Mouse (Mus musculus) frontal cortex, adult (tissue): ENCODE measurements around the gene Nav2.

ENCODE experiments used
- ATAC-seq: cut with Nextera tagmentation; 2 replicates; pipeline ENCODE4 v1.9.2; 2017; ENCODE audit warnings: mild to moderate bottlenecking, moderate library complexity, mixed read lengths; ENCODE audit not compliant: low TSS enrichment

The Nav2 gene

DNA sequence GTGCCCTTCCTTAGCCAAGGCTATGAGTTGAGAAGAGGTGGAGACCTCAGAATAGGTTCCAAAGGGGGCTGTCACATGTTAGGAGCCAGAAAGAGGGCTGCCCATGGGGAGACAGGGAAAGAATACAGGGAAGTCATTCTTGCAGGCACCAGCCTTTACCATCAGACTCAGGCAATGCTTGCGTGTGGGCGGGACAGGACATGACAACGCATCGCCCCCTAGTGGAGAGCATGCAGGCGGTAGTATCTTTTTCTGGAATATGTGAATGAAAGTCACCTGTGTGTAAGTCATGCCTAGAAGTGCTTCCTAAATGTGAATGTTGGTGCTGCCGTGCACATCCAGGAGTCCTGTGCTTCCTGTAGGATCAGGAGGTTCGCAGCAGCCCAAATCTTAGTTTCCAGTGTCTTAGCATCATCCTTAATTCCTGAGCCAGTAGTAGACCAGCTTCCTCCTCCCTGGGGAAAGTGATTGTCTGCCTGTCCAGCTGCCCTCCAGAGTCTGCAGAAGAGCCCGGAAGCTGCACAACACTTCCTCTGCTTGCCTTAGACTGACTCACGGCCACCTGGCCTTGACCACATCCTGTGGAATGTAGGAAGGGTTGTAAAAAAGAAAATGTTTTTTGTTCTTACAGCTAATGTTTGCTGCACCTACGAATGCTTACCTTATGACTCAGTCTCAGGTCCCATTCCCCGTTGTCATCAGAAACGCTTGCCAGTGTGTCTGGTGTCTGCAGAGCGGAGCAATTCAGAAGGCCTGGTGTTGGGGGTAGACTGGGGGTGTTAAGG is 692.9 kb downstream of the Nav2 start:
- peak; percentile 60 for ATAC-seq

DNA sequence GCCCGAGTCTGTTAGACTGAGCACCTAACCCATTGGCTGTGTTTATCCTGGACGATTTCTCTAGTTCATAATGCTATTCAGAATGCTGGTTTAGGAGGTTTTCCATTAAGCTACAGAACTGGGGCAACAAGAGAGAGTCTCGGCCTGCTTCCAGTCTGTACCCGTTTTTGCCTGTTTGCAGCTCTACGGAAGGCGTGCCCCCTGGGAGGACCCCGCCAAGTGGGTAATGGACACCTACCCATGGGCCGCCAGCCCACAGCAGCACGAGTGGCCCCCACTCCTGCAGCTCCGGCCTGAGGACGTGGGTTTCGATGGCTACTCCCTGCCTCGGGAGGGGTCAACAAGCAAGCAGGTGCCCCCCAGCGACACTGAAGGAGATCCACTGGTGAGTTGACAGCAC is 695.7 kb downstream of the Nav2 start:
- no peak for ATAC-seq

GRCm38 (mm10) chr7:49604965-49605795 is 696.7 kb downstream of the Nav2 start:
- no peak for ATAC-seq

GRCm38 (mm10) chr7:49616258-49616735 is 707.8 kb downstream of the Nav2 start:
- ATAC-seq: peak; percentile 81

DNA sequence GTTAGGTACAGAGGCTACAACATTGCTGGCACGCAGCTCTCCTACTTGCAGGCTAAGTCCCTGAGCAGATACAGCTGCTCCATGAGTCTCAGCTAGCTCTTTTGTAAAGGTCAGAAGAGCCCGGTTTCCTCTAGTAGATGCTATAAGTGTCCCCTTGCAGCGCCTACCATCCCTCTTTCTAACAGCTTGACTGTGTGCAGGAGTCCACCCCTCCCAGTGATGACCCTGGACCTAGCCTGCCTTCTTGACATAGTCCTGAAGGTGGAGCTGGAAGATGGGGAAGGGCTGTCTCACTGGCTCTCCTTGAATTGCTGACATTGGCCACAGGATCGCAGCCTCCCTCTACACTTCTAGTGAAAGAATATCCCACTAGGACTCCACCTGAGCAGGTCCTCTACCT is 708.6 kb downstream of the Nav2 start:
- ATAC-seq: no peak

- no peak for ATAC-seq
Measured at GRCm38 (mm10) chr7:49620160-49620559, 711.6 kb downstream of the Nav2 start.

DNA sequence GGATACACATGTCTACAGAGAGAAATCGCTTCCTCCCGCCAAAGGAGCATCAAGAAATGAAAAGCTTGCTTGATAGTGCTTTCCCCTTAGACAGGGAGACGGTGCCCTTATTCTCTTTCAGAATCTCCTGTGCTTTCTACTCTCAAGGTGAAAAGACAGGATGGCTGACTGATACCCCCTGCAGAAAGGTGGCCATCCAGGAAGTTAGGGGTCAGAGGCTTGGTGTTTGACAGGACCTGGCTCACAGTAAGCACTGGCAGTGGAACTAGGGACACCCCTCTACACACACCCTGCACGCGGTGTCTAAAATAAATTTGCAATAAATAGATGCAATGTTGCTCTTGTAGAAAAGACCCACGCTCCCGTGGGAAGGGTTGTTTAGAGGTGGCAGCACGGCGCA is 723.4 kb downstream of the Nav2 start:
- no peak for ATAC-seq

DNA sequence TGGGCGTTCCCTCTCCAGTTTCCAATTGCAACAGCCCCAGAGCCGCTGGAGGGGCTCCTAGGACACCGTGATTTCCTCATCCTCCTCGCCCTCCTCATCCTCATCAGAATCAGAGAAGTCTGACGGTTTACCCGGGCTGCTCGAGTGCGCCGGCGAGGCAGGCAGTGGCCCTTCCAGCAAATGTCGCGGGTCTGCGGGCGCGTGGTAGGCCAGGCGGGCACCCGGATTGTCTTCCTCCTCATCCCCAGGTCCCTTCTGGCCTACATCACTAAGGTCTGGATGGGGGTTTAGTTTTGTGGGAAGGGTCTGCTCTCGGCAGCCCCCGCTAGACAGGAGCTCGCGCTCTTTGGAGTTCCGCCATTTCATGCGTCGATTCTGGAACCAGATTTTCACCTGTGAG is 723.9 kb downstream of the Nav2 start:
- ATAC-seq: no peak

- ATAC-seq: no peak
Measured at GRCm38 (mm10) chr7:49633375-49633956, 725.0 kb downstream of the Nav2 start.

GRCm38 (mm10) chr7:49634291-49635073 is 726.0 kb downstream of the Nav2 start:
- no peak for ATAC-seq

GRCm38 (mm10) chr7:49635074-49635621 is 726.6 kb downstream of the Nav2 start:
- ATAC-seq: no peak

DNA sequence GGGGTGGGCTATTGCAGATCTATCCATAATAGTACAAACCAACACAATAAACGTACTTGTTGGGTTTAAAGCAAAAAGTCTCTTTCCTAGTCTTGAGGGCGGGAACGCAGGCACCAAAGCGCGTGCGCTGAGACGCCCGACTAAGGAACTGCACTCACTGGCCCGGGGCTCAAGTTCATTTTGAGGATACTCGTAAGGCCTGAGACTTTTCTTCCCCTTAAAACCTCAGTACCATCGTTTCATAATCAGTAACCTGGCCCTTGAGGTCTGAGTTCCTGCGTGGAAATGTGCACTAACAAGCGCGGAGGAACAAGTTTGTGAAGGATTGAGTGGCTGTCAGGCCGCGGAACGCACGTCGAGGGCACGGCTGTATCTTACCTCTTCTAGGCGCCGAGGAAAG is 727.5 kb downstream of the Nav2 start:
- no peak for ATAC-seq

- no peak for ATAC-seq
Measured at GRCm38 (mm10) chr7:49636491-49637115, 728.1 kb downstream of the Nav2 start, which contains the start of gene Dbx1. Gene Dbx1, minus strand, starts transcription at chr7:49636849.

DNA sequence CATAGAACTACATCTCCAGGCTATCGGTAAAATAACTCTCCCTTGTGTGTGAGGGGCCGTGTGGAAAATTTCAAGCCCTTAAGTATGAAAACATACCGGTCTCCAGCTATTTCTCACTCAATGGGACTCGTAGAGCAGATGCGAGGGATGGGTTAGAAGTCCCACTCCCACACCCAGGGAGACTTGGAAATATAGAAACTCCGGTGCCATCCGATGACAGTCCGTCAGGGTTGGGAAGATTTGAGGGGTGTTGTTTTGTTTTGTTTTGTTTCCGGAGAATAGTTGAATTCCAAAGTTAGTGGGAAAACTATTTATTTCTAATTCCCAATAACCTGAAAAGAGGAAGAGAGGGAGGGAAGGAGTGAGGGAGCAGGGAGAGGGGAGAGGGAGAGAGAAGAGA is 728.8 kb downstream of the Nav2 start:
- ATAC-seq: no peak

GRCm38 (mm10) chr7:49637851-49638663 is 729.5 kb downstream of the Nav2 start:
- no peak for ATAC-seq

DNA sequence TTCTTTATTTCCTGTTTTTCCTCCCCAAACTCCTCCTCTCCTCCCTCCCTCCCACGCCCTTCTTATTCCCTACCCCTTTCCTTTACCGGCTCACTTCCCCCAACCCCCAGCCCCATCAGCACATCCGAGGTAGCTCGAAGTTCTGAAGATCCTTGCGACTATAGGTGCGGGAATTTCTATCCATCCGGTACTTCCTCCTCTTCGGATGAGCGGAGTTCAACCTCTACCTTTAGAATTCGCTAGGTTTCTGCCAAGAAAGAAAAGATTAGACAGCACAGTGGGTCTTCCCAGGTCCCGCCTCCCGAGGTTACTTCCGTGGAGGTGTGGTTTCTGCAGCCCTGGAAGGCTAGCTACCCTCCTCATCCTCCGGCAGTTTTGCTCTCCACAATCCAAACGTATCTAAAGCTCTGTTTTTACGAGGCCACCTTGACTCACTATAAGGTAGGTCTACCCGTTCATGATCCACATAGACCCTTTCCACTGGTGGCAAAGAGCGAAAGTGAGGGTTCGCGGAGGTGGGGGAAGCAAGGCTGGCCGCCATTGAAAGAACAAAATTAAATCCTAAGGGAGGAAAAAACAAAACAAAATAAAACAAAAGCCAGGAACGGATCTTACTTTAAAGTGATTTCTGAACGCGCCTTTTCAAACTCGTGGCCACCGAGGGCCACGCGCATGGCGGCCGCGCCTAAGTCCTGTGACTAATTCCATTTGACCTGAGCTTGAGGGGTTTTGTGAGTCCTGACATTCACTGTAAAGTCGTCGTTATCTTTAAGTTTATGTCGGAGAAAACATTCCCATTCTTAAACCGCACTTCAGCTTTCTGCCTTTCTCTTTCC is 730.6 kb downstream of the Nav2 start:
- no peak for ATAC-seq

DNA sequence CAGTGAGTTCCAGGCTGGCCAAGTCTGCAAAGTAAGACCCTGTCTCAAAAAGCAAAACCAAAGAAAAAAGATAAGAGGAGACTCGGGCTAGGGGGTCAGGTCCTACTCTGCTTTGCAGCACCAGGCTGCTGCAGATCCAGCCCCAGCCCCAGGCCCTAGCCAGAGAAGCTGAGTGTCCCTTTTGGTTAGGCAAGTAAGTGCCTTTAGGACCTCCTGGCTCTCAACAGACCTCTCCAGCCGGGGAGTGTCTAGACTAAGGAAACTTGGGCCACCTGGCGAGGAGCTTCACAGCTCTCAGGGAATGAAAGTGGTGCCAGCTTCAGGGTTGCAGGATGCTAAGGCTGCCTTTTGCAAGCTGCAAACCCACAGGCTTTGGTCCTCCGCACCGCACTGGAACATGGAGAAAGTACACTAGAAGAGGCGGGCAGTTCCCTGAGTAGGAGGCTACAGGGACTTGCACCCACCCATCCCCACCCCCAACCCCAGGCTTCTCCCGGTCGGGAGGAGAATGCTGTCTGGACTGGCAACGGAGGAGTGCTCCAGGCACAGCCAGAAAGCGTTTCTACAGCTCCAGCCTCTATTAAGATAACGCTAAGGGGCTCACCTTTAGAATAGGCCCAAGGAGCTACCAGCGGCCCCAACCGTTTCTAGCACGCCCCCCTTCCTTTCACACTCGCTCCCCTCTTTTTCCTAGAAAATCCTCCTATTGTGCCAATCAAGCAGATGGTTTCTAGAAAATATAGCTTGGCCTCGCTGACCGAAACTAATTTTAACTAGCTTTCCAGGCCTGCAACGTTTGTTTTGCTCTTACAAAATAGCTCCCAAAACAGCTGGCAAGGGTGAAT is 731.6 kb downstream of the Nav2 start:
- no peak for ATAC-seq

DNA sequence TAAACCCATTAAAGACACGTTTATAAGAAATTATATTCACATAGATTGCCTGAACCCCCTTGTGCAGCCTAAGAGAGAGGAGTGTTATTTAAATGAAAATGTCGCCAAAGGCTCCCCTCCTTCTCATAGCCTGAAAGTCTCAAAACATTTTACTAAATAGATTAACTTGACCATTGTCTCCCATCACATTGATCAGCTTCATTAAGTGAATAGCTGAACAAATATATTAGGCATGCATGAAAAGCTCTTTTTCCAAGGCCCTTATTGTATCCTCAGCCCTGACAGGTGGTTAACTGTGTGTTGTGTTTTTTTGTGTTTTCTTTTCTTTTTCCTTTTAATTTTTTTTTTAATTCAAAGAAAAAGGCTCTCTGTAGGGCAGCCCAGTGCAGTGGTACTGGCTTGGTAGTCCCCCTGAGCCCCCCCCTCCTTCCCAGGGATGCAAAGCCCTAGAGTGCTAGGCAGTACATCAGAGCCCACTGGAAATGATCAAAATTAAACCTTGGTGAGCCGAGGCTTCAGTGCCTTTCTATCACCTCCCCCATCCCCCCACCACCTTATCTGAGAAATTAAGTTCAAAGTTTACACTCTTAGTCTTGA is 732.3 kb downstream of the Nav2 start:
- ATAC-seq: no peak
